Mouse (Mus musculus) megakaryocyte, embryonic 14.5 days (primary cell): ENCODE data around the gene F9.

Experiments
- FLI1 ChIP-seq: IDR thresholded peaks from 2 replicates; pipeline ENCODE4 v1.6.1; 2012; ENCODE audit warnings: low read length, inconsistent platforms, mixed read lengths
- GATA1 ChIP-seq: IDR thresholded peaks from 3 replicates; pipeline ENCODE4 v1.6.1; 2012; ENCODE audit warnings: mixed read lengths, low read length, inconsistent platforms, borderline replicate concordance

DNA sequence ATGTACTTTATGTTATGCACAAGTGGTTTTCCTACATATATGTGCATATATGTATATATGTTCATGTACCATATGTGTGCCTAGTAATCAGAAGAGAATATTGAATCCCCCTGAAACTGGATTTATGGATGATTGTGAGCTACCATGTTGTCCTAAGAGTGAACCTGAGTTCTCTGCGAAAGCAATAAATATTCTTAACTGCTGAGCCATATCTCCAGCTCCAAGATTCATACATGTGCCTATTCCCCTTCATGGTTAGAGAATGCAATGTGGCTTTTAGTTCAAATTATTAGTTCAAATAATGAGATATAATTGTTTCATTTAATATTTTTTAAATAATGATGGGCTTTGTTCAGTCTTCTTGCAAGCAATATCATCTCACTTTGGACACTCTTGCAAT is 55.5 kb downstream of the F9 start:
- TF ChIP-seq GATA1, result no peak
- TF ChIP-seq FLI1, result no peak
